8 mouse cellular contexts compared by ENCODE assay signal in genomic region chr9:69989303-69990121, GRCm38 (mm10). TPM values are rescaled to one million over a fixed set of nuclear protein-coding genes. Genes with fewer than 3 reads are reported as not detected.
DNase-seq lines count a peak whose midpoint lies in the region; ATAC-seq and TF ChIP-seq lines count a peak whose summit lies in the region.

TSS of gene Bnip2 (plus strand) at chr9:69989466.

- peak within 1 kb of the TSS; percentile 63 for H3K4me2 ChIP-seq in forebrain, embryonic 16.5 days (ENCODE audit: low read length)
- peak within 1 kb of the TSS; percentile 78 for H3K4me2 ChIP-seq in lung, embryonic 14.5 days

- H3K36me3 ChIP-seq in G1E (replicated peaks) = peaks cover 24% of the 10 kb centered on the region
- H3K36me3 ChIP-seq in forebrain, embryonic 16.5 days (ENCODE audit: control insufficient read depth, insufficient read depth) = no peaks in the 10 kb centered on the region; the same call in 1 of the 2 replicates
- peaks cover 17% of the 10 kb centered on the region; the same call in 1 of the 2 replicates for H3K36me3 ChIP-seq in lung, embryonic 14.5 days (ENCODE audit: insufficient read depth)
- H3K36me3 ChIP-seq in thymus, adult 2 months (ENCODE audit: control insufficient read depth, insufficient read depth, low read length) = no peaks in the 10 kb centered on the region

- ATAC-seq in G1E (ENCODE audit: extremely low read depth, insufficient number of reproducible peaks, low FRiP score, poor library complexity, severe bottlenecking) = peak; percentile 60
- peak; percentile 87 for ATAC-seq in forebrain, embryonic 16.5 days
- ATAC-seq in lung, embryonic 14.5 days (ENCODE audit: insufficient read depth) = peak; percentile 95

- no peaks in the 10 kb centered on the region for H3K9me3 ChIP-seq in G1E (replicated peaks)
- H3K9me3 ChIP-seq in forebrain, embryonic 16.5 days (ENCODE audit: control insufficient read depth, low read length) = no peaks in the 10 kb centered on the region
- no peaks in the 10 kb centered on the region for H3K9me3 ChIP-seq in lung, embryonic 14.5 days (ENCODE audit: low read depth, low read length)

- TF ChIP-seq CTCF in G1E (IDR thresholded peaks at IDR 0.05; ENCODE audit: low read depth, low read length) = no peak
- no peak; the same call in 1 of the 2 replicates for TF ChIP-seq CTCF in layer of hippocampus, adult 2 months (conservative IDR thresholded peaks at IDR 0.05)
- TF ChIP-seq CTCF in lung, embryonic 14.5 days (IDR thresholded peaks at IDR 0.05; ENCODE audit: low read depth) = peak; percentile 22; the same call in 1 of the 2 replicates
- no peak for TF ChIP-seq CTCF in olfactory bulb, adult 2 months (IDR thresholded peaks at IDR 0.05; ENCODE audit: insufficient read depth, low read depth, low read length)
- peak; percentile 51; the same call in 1 of the 2 replicates for TF ChIP-seq CTCF in thymus, adult 2 months (IDR thresholded peaks at IDR 0.05; ENCODE audit: borderline replicate concordance, control insufficient read depth, extremely low read depth, insufficient read depth, low read length, poor library complexity)

- peak within 1 kb of the TSS; percentile 90 for H3K27ac ChIP-seq in forebrain, embryonic 16.5 days (ENCODE audit: low read length)
- H3K27ac ChIP-seq in layer of hippocampus, adult 2 months = peak within 1 kb of the TSS; percentile 95
- H3K27ac ChIP-seq in lung, embryonic 14.5 days (ENCODE audit: low read depth) = peak within 1 kb of the TSS; percentile 97
- H3K27ac ChIP-seq in olfactory bulb, adult 2 months (ENCODE audit: insufficient read depth, low read depth, low read length) = peak within 1 kb of the TSS; percentile 68
- peak within 1 kb of the TSS; percentile 4 for H3K27ac ChIP-seq in thymus, adult 2 months (ENCODE audit: control insufficient read depth, insufficient read depth, low read length)

- H3K4me1 ChIP-seq in G1E (ENCODE audit: insufficient read depth, low read depth, low read length) = peaks cover 47% of the 10 kb centered on the region
- H3K4me1 ChIP-seq in forebrain, embryonic 16.5 days (replicated peaks; ENCODE audit: control insufficient read depth, insufficient read depth, low read length) = peaks cover 24% of the 10 kb centered on the region
- peaks cover 9% of the 10 kb centered on the region for H3K4me1 ChIP-seq in lung, embryonic 14.5 days (ENCODE audit: insufficient read depth)
- 0 out of 2 replicates have a peak, but pooled peaks cover 2% of the 10 kb centered on the region for H3K4me1 ChIP-seq in olfactory bulb, adult 2 months (ENCODE audit: control insufficient read depth, insufficient read depth, low read length)
- peaks cover 6% of the 10 kb centered on the region; the same call in 1 of the 2 replicates for H3K4me1 ChIP-seq in thymus, adult 2 months (replicated peaks; ENCODE audit: control insufficient read depth, insufficient read depth, low read length)

- intact Hi-C loops in heart, postnatal 36 days (cut with DNase I) = loop anchor here (1.0 to 5.0 kb wide), 2 partner anchors 23 to 482 kb away; partner anchors contain the start of gene Gtf2a2

- peak; percentile 61; the same call in 1 of the 2 replicates for TF ChIP-seq POLR2A in olfactory bulb, adult 2 months (IDR thresholded peaks at IDR 0.05; ENCODE audit: insufficient read depth, low read depth, low read length)
- peak; percentile 63; the same call in 1 of the 2 replicates for TF ChIP-seq POLR2A in thymus, adult 2 months (IDR thresholded peaks at IDR 0.05; ENCODE audit: control insufficient read depth, extremely low read depth, insufficient read depth, low read length, poor library complexity)

- DNase-seq in G1E (ENCODE audit: low spot score) = peak; percentile 88
- DNase-seq in cerebellum, adult 18-20 months = peak; percentile 95 to 98
- DNase-seq in heart, postnatal 36 days = peak; percentile 96 to 97
- peak; percentile 90 to 91 for DNase-seq in layer of hippocampus, adult 2 months (ENCODE audit: low spot score in 2 of 2)
- DNase-seq in lung, embryonic 14.5 days = peak; percentile 99
- DNase-seq in thymus, adult 2 months = peak; percentile 90

- under 1% methylated on average over 58 of the region's 76 CpGs for WGBS in forebrain, embryonic 16.5 days
- under 1% methylated on average over 76 of the region's 76 CpGs for WGBS in lung, embryonic 14.5 days
- WGBS in olfactory bulb, adult 2 months = under 1% methylated on average over 75 of the region's 76 CpGs
- under 1% methylated on average over 76 of the region's 76 CpGs for WGBS in thymus, adult 2 months

- H3K27me3 ChIP-seq in G1E (ENCODE audit: insufficient read depth, low read length) = peaks cover 6% of the 10 kb centered on the region; the same call in 1 of the 2 replicates
- H3K27me3 ChIP-seq in forebrain, embryonic 16.5 days (replicated peaks; ENCODE audit: control insufficient read depth, insufficient read depth, low read length) = no peaks in the 10 kb centered on the region
- H3K27me3 ChIP-seq in lung, embryonic 14.5 days (ENCODE audit: insufficient read depth, low read length) = no peaks in the 10 kb centered on the region
- H3K27me3 ChIP-seq in thymus, adult 2 months (ENCODE audit: control insufficient read depth, insufficient read depth, low read length) = no peaks in the 10 kb centered on the region

- peak within 1 kb of the TSS; percentile 98 for H3K4me3 ChIP-seq in G1E (ENCODE audit: low read depth, low read length)
- H3K4me3 ChIP-seq in forebrain, embryonic 16.5 days (replicated peaks; ENCODE audit: low read length) = peak within 1 kb of the TSS; percentile 100
- peak within 1 kb of the TSS; percentile 100 for H3K4me3 ChIP-seq in layer of hippocampus, adult 2 months
- H3K4me3 ChIP-seq in lung, embryonic 14.5 days (ENCODE audit: low read depth, low read length) = peak within 1 kb of the TSS; percentile 100
- peak within 1 kb of the TSS; percentile 93 for H3K4me3 ChIP-seq in olfactory bulb, adult 2 months (ENCODE audit: insufficient read depth, low read depth, low read length)
- peak within 1 kb of the TSS; percentile 91 for H3K4me3 ChIP-seq in thymus, adult 2 months (ENCODE audit: control insufficient read depth, insufficient read depth, low read length)

- H3K9ac ChIP-seq in forebrain, embryonic 16.5 days (replicated peaks; ENCODE audit: low read depth, low read length) = peak within 1 kb of the TSS; percentile 99
- peak within 1 kb of the TSS; percentile 99 for H3K9ac ChIP-seq in lung, embryonic 14.5 days

RNA-seq across cellular contexts. Expression of gene Bnip2, which starts in this region (rescaled TPM):
- total RNA-seq in G1E (2014; fragmentation: Nextera tagmentation) (103 and 106 TPM in 2 replicates), G1E (2017) (167 and 186 TPM in 2 replicates)
- polyA plus RNA-seq in G1E (2012) = 37.0 and 38.0 TPM in 2 replicates
- 102 and 118 TPM in 2 replicates for polyA plus RNA-seq in forebrain, embryonic 16.5 days (2015; fragmentation: Nextera tagmentation; extraction: Ambion mirVana)
- 100 to 1,000 TPM in 1 of 2 experiments, 10 to 100 TPM in 1; 88.7 to 105 TPM for total RNA-seq in heart, postnatal 36 days (2021)
- 10 to 100 TPM; 36.1 to 41.4 TPM for total RNA-seq in layer of hippocampus, adult 2 months (2021)
- polyA plus RNA-seq in lung, embryonic 14.5 days (2014; fragmentation: Nextera tagmentation; extraction: Ambion mirVana) = 129 and 139 TPM in 2 replicates
- 187 TPM in 1 of 2 replicates, not detected in the other for polyA plus RNA-seq in olfactory bulb, adult 2 months (2012; ENCODE audit: insufficient read depth, insufficient read length, low replicate concordance, missing spikeins)
- polyA plus RNA-seq in thymus, adult 2 months (2012; rRNA removed) = 37.6 and 47.0 TPM in 2 replicates

Comparison
In these comparisons a context has a peak if more than half of its experiments do, and no peak if none do; other contexts are left out.
1. Peak in every context shown above with its lines: DNase-seq, ATAC-seq, H3K4me3 ChIP-seq and H3K27ac ChIP-seq.
2. CTCF ChIP-seq: peak in lung, embryonic 14.5 days (single experiment) and thymus, adult 2 months (single experiment); none in G1E (single experiment), layer of hippocampus, adult 2 months (single experiment) and olfactory bulb, adult 2 months (single experiment).
3. H3K27ac ChIP-seq: peak in every context shown above with its lines; median percentile 97 in lung, embryonic 14.5 days; 95 in layer of hippocampus, adult 2 months; 90 in forebrain, embryonic 16.5 days; 68 in olfactory bulb, adult 2 months; 4 in thymus, adult 2 months.